Mouse (Mus musculus) thymus, postnatal 14 days (tissue): ENCODE data around the gene Uaca.
A peak's percentile ranks its signal among the peaks of the same experiment; 100 is the strongest.

Source experiments
- DNase-seq: peaks from one replicate; pipeline ENCODE4 v3.0.0; 2021

Uaca gene

DNA sequence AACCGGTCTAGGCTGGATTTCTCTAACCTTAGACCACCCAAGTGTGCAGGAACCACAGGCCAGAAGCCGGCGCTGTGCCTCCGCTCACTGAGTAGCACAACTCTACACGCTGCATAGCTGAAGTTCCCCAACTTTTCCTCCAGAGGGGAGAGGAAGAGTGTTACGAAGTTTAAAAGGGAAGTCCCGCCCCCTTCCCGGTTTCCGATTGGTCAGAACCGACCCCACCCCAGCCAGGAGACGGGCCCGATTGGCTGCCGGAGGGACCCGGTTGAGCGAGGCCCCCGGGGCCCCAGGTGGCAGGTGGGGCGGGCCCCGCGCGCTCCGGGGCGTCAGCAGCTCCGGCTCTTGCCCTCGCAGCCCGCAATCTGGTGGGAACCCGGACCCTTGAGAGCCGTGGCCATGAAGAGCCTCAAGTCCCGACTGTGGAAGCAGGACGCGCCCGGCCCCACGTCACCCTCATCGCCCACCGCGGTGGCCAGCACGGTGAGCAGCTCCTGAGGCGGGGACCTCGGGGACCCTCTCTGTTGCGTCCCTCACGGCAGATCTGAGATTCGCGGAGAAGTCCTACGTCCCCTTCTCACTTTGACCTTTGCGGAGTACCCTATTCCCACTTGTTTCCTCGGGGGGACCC is at the start of gene Uaca:
Uaca (plus strand) TSS at position 333 of the 631 bp plus-strand sequence.
- peak; percentile 74 for DNase-seq

DNA sequence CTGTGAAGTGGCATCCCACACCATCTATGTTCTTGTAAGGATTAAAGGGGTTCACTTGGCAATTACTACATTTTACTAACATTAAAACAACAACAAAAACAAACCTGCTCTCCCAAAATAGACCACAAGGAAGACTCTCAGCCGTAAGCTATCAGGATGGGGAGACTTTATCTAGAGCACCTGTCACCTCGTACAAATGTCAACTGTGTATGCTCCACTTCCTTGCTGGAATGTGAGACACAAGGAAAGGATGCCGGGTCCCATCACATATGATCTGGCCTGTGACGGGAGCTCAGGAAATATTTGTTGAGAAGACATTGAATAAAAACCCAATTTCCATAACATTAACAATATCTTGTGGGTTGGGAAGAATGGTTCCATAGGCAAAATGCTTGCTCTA is 49.4 kb upstream of the Uaca start:
- no peak for DNase-seq

DNA sequence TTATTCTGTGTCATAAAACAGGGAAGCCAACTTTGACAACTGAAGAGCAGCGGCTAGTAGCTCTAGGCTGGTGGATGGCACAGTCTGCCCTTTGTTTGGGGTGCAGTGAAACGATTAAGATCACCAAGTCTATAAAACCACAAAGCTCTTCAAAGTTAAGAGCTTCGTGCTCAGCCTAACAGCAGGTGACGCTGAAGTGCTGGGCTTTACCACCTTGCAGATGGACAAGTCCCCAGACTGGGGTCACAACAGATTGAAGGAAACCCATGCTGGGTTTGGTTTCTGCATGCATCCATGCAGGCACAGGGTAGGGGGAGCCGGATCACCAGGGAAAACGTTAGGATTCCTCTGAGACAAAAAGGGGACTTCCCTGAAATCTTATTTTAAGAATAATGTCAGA is 47.8 kb upstream of the Uaca start:
- no peak for DNase-seq

DNA sequence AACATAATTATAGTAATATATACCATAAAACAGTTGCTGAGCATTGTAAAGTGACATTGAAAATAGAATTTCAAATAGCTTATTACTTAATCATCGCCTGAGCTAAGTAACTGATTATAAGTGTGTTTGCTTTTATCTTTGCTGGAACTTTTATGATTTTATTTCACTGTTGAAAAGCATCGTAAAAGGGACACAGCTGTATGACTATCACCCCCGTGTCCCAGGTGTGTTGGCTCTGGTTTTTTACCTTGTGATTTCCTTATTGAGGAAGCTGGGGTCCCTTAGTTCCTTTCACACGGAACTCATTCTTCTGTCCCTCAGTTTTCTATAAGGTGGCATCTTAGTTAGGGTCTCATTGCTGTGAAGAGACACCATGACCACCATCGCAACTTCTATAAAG is 46.7 kb upstream of the Uaca start:
- no peak for DNase-seq

DNA sequence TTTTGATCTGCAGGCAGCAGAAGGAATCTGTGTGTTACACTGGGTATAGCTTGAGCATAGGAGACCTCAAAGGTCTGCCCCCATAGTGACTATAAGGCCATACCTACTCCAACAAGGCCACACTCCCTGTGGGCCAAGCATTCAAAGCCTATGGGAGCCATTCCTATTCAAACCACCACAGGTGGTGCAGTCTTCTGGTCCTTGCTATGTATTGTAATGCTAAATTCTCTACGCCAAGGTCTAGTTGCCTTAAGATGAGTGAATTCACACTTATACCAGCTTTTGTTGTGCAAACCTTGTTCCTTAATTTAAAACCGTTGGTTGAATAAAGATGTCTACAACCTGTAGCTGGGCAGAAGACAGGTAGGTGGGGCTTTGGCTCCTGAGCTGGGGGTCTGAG is 46.2 kb upstream of the Uaca start:
- DNase-seq = no peak

DNA sequence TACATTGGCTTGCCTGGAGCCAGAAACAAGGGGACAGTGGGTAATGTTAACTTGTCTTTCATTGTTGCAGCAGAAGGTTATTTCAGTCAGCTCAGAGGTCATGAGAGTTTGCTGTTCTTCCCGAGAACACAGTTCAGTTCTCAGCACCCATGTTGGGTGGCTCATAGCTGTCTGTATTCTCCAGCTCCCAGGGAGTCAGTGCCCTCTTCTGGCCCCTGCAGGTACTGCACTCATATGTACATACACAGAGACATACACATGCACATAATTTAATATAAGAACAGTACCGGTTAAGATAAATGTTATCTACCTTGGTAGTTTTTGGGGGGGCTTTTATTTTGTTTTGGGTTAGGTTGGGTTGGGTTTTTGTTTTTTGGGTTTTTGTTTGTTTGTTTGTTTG is 45.2 kb upstream of the Uaca start:
- DNase-seq = peak; percentile 14

DNA sequence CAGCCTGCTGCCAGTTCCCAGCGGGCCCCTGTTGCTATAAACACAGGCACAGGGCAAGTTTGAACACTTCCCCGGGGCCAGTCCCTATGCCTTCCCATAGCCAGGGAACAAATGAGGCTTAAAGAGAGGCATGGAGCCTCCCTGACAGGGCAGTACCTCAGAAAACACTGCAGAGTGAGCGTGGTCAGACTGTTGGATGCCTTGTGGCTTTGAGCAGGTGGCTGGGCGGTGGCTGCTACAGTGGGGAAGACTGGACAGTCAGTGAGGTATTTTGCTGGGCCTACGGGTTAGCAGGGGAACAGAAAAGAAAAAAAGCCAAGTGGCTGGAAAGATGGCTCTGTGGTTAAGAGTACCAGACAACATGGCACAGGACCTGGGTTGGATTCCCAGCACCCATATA is 43.2 kb upstream of the Uaca start:
- no peak for DNase-seq

DNA sequence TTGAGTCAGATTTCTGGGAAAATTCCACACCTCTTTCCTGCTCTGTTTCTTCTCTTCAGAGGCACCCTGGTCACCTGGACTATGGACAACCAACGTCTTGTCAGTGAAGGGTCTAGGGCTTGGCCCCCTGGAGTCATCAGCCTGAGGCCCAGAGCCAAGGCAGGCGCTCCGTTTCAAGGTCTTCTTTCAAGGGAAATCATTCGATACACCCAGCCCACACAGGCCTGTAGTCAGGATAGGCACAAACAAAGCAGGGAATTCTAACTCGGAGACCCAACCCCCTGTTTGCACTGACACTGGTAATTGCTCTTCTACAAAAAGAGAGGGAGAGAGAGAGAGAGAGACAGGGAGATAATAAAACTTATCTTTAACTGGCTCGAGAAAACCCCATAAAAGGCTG is 42.4 kb upstream of the Uaca start:
- no peak for DNase-seq

DNA sequence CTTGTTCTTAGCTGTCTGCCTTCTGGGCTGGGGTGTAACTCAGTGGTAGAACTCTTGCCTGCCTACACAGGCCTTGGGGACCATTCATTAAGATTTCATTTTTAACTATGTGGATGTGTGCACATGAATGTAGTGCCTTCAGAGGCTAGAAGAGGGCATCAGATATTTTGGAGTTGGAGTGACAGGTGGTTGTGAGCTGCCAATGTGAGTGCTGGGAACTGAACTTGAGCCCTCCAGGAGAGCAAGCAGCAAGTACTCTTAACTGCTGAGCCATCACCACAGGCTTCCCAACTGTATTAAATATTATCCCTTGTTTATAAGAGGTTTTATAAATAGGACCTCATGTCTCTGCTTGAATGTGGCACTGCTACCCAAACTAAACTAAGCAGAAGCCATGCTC is 41.7 kb upstream of the Uaca start:
- no peak for DNase-seq

DNA sequence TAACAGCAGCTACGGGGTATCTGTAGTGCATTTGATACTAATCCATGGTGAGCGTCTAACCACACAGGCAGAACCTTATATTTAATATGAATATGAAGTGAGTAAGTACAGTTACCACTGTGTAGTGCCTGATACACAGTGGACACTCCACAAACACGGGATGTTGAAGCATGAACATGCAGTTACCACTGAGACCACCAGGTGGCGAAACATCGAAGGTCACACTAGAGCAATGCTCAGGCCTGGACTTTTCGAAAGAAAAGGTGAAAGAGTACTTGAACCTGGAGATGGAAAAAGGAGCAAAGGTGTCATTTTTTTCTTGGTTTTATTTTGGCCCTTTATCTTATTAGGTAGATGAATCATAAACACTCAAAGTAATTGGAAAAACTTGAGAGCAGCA is 38.1 kb upstream of the Uaca start:
- peak; percentile 78 for DNase-seq

DNA sequence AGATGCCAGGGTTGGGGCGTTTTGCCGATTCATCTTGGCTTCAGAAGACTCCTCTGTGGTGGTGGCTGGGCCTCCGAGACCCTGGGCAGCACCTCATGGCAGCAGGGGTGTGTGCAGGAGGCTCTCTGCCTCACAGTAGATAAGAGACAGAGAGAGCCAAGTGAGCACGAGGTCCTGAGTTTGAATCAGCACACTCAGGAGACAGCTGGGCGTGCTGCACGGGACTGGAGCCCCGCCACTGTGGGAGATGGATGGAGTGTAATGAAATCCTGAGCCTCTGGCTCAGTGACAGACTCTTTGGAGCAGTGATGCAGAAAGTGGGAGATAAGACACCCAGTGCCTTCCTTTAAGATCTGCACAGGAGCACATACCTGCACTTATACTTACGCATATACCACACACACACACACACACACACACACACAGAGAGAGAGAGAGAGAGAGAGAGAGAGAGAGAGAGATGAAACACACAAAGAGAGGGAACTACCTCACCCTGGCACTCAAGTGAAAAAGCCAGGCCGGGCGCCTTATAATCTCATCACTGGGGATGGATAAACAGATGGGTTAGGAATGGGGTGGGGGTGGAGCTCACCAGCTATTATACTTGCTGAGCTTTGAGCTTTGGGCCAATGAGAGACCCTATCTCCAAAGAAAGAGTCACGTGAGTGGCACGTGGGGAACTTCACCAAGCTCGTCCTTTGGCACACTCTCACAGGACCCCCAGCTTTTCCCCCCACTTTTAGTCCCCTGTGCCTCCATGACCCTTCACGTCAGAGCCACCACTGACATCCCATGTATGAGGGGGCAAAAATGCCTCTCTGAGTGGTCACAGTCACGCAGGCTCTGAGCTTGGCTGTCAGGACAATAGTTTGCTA is 37.2 kb upstream of the Uaca start:
- DNase-seq = no peak

DNA sequence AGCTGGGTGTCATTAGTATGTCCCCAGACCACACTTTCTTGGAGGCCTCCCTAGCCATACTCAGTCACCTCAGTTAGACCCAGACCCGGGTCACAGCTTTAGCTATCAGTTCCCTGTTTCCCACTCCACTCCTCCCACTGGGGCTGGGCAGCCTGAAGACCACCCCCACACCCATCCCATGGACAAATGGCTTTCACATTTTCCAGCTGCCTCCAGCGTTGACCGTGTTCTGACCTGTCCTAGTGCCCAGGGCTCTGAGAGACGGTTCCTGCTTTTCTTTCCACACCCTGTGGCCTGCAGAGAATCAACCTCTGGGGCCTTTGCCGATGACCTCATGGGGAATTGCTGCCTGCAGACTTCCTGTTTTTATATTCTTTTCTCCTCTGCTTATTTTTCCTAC is 36.5 kb upstream of the Uaca start:
- no peak for DNase-seq

DNA sequence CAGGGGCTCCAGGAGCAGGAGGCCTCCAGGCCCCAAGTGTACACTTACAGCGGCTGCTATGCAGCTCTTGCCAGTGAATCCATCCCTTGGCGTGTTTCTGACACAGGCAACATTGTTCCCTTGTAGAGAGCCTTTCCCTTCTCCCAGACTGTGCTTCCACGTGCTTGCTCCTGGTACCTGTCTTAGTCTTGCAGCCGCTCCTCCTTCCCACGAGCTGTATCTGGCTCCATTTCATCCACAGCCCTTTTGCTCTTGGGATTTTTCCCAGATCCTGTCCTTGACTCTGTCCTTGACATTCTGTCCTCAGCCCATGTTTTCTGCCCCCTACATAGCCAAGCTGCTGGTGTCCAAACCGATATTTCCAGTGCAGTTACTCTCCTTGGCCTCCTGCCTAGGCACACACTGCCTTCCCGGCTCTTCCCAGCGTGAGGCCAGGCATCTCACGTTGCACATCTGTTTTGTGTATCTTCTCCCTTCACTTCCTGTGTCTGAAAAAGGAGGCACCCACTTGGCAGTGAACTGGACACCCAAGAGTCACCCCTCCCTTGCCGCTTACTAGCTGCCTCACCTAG is 34.8 kb upstream of the Uaca start:
- no peak for DNase-seq

DNA sequence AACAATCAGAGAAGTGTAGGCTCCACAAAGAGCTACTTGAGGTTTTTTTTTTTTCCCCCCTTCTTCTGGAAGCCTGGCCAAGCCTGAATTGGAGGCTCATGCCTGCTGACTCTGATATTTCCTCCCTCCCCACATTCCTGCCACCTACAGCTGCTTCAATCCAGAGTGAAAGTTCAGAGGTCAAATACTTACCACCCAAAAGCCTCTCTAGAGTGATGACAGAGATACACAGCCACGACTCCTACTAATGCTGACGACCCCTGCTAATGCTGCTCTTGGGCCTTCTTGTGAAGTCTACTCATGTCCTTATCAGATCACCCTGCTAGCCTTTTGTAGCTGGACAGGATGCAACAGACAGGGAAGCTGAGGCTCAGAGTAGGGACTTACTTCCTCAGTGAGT is 29.2 kb upstream of the Uaca start:
- no peak for DNase-seq

DNA sequence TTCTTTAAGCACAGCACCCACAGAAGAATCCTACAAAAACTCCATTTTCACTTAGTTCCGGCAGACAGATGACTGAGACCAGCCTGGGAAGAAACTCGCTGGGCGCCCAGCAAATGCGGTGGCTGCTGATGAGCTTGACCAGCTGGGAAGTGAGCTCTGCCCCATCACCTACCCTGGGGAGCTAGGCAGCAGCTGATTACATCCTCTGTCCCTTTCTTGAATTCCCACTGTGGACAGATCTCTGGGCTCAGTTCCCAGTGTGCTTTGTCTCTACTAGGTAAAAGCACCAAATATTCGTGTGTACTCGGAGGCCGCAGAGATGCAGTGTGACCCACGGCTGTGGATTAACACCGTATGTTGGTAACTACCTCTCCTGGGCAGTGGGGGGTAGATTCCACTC is 25.9 kb upstream of the Uaca start:
- peak; percentile 9 for DNase-seq

DNA sequence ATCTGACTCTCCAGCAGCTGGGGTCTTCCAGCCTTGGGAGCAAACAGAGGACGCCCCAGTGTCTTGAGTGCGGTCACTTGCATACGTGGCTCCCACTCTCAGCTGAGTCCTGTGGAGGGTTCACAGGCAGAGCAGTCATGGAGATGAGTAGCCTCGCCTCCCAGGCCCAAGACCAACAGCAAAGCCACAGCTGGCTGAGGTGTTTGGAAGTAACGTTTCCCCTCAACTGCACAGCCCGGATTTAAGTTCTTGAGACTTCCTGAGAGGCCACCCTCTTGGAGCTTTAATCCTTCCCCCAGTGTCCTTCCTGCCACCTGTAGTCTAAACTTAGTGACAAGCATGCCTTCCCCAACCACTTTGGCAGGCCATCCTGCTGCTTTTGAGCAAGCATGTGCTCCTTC is 24.6 kb upstream of the Uaca start:
- peak; percentile 56 for DNase-seq

DNA sequence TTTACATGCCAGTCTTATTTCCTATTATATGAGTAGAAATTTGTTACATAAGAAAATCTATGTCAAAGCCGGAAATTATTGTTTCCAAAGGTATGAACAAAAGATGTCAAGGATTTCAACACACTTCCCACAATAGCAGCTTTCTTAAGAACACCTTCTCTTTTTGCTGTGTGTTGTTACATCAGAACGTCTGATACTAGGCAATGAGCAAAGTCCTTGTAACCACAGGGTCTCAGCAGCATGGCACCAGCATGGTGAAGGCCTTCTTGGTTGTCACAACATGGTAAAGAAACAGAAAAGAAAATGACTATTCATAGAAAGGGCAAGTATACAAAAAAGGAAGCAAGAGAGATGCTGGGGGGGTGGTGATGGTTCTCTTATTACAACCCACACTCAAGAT is 20.6 kb upstream of the Uaca start:
- no peak for DNase-seq

DNA sequence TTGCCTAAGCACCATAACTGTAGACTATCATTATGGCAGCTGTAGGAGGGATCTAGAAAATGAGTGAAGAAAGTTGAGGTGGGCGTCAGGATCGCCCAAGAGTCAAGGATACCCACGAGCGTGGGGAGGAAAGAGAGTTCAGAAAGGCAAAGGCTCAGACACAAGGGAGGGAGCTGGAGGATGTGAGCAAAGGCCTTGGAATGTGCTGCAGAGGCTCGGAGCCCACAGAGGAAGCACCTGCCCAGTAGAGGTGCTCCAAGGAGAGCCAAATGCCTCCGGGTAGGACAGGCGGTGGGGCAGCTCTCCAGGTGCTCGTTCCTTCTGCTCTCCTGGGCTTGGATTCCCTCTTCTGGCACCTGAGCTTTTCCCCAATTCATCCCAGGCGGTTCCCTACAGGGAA is 17.4 kb upstream of the Uaca start:
- no peak for DNase-seq

DNA sequence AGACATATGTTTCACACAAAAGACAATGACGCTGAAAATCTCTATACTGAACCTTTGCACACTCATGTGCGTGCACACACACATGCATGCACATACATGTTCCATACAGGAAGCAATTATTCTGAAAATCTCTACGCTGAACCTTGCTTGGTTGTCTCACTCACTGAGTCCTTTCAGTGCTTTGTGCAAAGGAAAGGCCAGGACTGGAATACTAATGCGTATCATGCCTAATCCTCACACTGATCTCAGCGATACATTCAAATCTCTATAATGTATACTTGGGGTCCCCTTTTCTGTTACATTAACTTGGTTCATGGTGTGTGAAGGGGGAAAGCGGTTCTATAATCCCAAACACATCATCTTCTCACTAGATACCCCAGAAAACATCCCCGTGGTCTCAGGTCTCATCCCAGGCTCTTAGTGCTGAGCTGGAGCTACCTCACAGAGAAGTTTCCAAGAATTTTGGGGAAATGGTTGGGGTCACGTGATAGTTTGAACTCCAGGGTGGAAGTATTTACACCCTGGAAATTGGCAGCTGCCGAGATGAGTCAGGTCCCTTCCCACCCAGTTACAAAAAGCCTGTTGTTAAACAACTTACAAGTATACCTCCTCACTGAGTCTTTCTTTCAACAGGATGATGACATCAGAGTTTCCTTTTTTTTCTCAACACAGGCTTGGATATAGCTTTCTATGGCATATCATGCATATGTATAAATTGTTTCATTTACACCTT is 12.1 kb upstream of the Uaca start:
- DNase-seq = no peak

DNA sequence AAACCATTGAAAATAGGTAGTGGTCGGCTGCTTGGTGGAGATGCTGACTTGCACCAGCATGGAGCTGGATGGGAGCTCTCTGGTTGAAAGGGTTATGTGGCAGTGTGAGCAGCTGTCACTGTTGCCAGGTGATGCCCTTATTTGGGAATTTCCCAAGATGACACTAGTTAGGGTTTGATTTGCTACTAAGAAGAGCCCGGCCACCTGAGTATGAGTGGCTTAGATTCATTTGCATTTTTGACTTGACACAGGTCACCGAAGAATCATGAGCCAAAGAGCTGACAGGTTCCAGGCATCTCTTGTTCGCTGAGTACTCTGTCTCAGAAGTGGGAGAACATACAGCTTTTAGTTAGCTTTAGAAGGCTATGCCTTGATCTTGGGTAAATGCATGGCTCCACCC is 9.3 kb upstream of the Uaca start:
- no peak for DNase-seq

DNA sequence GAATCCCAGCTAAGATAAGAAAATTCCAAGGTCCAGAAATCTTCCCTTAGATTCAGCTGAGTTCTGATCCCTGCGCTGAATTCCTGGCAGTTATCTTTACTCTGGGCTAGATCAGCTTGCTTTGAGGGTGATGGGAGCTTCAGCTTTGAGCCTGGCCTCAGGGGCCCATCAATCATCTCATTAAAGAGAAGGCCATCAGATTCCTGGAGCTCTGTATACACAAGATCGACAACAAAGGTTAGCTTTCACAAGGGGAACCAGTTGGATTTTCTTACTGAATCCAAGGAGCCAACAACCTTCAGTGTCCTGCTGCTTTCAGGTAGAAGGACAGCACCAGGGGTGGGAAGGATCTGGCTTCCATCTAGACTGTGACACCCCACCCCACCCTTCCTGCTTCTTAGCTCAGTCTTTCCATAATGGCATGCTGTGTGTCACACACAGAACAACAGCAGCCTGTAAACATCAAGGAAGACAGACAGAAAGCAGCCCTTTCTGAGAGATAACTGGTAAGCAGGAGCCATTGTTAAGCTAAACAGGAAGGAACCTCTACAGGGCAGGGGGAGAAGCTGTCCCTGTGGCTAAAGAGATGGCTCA is 6.7 kb upstream of the Uaca start:
- DNase-seq = no peak

DNA sequence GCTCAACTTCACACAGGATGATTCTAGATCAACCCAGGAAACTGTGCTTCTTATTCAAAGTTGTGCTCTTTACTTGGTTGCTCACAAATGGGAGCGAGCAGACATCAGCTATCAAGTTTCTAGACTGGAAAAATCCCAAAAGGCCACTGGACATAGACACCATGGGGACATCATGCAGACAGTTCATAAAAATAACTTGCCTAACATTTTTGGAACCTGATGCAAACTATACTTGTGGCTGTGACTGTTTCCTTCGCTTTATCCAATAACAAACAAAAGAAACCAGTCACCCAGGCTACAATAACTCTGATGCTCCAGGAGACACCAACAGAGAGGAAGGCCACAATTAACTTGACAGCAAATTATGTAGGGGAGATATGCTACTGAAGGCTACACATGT is 4.1 kb upstream of the Uaca start:
- DNase-seq = no peak

DNA sequence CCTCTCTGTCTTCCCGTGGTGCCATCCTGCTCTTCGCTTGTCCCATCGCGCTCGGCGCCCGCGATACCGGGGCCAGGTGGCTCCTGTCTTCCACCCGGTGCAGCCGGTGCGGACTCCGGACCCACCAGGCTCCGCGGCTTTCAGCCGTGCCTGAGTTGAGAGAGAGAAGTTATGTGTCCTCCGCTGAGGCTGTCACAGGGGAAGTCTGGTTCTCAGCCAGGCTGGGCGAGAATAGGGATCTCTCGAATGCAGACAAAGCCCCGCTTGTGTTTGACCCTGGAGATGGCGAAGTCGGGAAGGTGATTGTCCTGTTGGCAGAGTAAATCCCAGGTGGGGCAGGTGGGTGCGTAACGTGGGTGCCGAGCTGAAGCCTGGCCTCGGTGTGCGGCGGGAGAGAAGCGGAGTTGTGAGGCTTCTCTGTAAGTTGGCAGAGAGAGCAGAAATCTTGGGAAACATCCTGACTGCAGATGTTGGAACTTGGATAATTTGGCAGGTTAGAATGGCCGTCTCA is 554 bp downstream of the Uaca start:
- peak; percentile 54 for DNase-seq
